Mouse (Mus musculus): Measurements from ENCODE around the gene Syt17. TPM values are rescaled to one million over a fixed set of nuclear protein-coding genes. Genes with fewer than 3 reads are reported as not detected.

Syt17 gene
- total and polyA plus RNA-seq, 3 experiments, result not detected

Other genes starting within 250 kb of the Syt17 start
- gene Smg1, start 204.6 kb downstream of the Syt17 start, total RNA-seq (2012; rRNA removed), result 28.0 and 29.2 TPM in 2 replicates
- 16.1 and 17.7 TPM in 2 replicates for gene Smg1, start 204.6 kb downstream of the Syt17 start, total RNA-seq (2014; rRNA removed)
- 33.2 and 35.0 TPM in 2 replicates for gene Smg1, start 204.6 kb downstream of the Syt17 start, polyA plus RNA-seq (2012; ENCODE audit: insufficient read length, low read depth)
- not detected in 2 replicates for gene Itpripl2, start 43.8 kb upstream of the Syt17 start, total RNA-seq (2012; rRNA removed)
- not detected in 2 replicates for gene Itpripl2, start 43.8 kb upstream of the Syt17 start, total RNA-seq (2014; rRNA removed)
- gene Itpripl2, start 43.8 kb upstream of the Syt17 start, polyA plus RNA-seq (2012; ENCODE audit: insufficient read length, low read depth), result not detected in 2 replicates
- gene Coq7, start 85.1 kb upstream of the Syt17 start, total RNA-seq (2012; rRNA removed), result 43.6 and 54.2 TPM in 2 replicates
- 38.8 and 42.1 TPM in 2 replicates for gene Coq7, start 85.1 kb upstream of the Syt17 start, total RNA-seq (2014; rRNA removed)
- 50.4 and 53.7 TPM in 2 replicates for gene Coq7, start 85.1 kb upstream of the Syt17 start, polyA plus RNA-seq (2012; ENCODE audit: insufficient read length, low read depth)
- not detected in 2 replicates for gene Tmc7, start 136.5 kb upstream of the Syt17 start, total RNA-seq (2012; rRNA removed)
- gene Tmc7, start 136.5 kb upstream of the Syt17 start, total RNA-seq (2014; rRNA removed), result 0.13 TPM in 1 of 2 replicates, not detected in the other
- gene Tmc7, start 136.5 kb upstream of the Syt17 start, polyA plus RNA-seq (2012; ENCODE audit: insufficient read length, low read depth), result 0.26 TPM in 1 of 2 replicates, not detected in the other
- gene Tmc5, start 149.1 kb upstream of the Syt17 start, total RNA-seq (2012; rRNA removed), result not detected in 2 replicates
- not detected in 2 replicates for gene Tmc5, start 149.1 kb upstream of the Syt17 start, total RNA-seq (2014; rRNA removed)
- gene Tmc5, start 149.1 kb upstream of the Syt17 start, polyA plus RNA-seq (2012; ENCODE audit: insufficient read length, low read depth), result 0.08 TPM in 1 of 2 replicates, not detected in the other